Mouse (Mus musculus) cerebellum, adult 8-10 months (tissue): ENCODE measurements around the gene Vkorc1.
"Not testable (repeated sequence)": the region's sequence is repeated elsewhere in the genome, so short reads cannot be mapped to it uniquely, and the experiment has no call there.

Experiments
- DNase-seq: peaks from one replicate; pipeline ENCODE4 v3.0.0; 2022

Gene Vkorc1

GRCm38 (mm10) chr7:127895442-127895841 is at the start of gene Vkorc1, which contains the start of gene Gm21974:
Vkorc1 (minus strand) TSS chr7:127895617.
Gm21974 (minus strand) TSS chr7:127895454.
- peak; percentile 96 for DNase-seq

DNA sequence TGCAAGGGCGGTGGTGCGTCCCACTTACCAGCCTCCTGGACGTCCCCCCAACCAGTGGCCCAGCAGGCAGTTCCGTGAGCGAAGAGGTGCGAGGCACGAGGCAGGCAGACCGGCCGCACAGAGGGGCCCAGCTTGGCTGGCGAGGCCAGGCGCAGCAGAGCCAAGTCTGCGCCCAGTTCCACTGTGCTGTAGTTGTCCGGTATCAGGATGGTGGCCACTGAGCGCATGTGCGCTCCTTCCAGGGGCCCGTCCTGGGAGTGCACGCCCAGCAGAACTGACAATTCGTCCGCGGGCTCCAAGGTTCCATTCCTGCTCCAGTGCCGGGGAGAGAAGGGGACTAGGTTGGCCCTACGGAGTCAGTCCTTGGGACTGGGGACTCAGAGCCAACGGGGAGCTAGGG is 49.2 kb upstream of the Vkorc1 start:
- DNase-seq = no peak

DNA sequence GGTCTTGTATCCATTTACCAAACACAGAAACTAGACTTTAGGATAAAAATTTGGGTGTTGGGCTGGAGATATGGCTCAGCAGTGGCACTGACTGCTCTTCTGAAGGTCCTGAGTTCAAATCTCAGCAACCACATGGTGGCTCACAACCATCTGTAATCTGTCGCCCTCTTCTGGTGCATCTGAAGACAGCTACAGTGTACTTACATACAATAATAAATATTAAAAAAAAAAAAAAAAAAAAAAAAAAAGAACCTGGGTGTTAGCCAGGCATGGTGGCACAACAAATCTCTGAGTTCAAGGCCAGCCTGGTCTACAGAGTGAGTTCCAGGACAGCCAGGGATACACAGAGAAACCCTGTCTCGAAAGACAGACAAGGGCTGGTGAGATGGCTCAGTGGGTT is 46.7 kb upstream of the Vkorc1 start:
- DNase-seq = not testable (repeated sequence)

DNA sequence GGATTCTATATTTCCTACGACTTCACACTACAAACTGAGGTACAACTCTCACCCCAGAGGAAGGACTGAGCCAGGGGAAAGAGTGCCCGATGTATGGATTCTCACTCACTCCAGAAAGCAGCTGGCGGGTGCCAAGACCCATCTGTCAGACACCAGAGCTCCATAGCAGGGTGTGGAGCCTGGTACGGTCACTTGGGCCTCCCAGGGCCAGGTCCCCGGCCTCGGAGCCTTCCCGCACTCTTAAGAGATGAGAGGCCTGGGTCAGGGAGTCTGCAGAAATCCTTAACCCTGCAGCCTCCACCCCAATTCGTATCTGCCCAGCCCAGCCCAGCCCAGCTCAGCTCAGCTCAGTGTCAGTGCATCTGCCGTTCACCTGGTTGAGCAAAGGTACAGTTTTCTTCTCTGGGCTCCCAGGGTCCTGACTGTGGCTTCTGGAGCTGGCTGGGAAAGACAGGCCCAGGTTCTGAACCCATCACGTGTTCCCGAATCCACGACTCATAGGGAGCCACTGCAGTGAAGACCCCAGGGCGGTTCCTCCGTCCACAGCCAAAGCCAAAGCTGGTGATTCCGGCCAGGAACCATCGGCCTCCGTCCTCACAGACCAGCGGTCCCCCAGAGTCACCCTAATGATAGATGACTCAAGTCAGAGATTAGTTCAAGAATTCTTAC is 40.9 kb upstream of the Vkorc1 start:
- DNase-seq = no peak

DNA sequence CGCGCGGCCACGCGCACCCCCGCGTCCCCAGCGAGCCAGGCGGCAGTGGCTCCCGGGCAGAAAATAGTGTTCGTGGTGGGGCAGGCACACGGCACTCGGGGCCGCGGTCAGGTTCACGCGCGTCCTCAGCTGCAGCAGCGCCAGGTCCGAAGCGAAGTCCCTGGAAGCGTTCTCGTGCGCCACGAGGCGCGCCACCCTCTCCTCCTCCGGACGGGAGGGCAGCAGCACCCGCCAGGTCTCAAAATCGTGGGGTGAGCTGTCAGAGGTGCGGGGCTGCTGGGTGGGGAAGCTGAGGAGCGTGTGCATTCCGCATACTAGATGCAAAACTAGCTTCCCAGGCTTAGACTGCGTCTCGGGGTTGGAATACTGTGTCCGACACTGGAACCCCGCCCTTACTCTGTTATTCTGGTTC is 40.3 kb upstream of the Vkorc1 start:
- no peak for DNase-seq

DNA sequence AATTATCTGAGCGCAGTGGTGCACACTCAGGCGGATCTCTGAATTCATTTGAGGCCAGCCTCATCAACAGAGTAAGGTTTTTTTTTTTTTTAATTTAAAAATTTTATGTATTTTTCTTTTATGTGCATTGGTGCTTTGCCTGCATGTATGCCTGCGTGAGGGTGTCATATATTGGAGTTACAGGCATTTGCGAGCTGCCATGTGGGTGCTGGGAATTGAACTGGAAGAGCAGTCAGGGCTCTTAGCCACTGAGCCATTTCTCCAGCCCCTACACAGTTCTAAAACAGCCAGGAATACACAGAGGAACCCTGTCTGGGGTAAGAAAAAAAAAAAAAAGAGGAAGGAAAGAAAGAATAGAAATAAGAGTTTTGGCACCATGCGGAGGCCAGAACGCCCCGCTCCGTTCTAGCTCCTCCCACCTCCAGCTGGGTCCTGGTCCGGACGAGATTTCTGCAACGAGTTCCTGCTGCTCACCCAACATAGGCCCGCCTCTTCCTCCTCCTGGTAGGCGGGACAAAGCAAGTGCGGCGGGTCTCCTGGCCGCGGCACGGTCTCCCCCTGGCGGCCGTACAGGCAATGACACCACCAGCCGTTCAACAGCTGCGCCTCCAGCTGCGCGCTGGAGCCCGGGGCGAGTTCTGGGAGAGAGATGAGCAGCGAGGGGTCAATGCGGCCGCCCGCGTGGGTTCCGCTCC is 39.8 kb upstream of the Vkorc1 start:
- DNase-seq = peak; percentile 94

DNA sequence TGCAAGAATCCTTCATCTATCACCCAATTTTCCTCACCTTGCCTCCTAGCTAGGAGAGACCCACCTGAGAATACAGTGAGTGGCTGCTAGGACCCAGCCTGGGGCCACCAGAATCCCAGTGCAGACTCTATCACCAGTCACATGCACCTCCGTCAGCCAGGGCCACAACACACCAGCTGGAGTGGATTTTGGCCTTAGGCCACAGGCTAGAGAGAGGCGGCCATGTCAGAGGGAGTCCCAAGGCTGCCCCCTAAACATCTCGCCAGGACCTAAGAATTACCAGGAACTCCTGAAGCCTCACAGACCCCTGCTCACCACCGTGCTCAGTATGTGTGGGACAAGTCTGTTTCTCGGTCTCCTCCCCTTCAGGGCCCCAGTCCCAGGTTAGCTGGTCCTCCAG is 38.7 kb upstream of the Vkorc1 start:
- no peak for DNase-seq

DNA sequence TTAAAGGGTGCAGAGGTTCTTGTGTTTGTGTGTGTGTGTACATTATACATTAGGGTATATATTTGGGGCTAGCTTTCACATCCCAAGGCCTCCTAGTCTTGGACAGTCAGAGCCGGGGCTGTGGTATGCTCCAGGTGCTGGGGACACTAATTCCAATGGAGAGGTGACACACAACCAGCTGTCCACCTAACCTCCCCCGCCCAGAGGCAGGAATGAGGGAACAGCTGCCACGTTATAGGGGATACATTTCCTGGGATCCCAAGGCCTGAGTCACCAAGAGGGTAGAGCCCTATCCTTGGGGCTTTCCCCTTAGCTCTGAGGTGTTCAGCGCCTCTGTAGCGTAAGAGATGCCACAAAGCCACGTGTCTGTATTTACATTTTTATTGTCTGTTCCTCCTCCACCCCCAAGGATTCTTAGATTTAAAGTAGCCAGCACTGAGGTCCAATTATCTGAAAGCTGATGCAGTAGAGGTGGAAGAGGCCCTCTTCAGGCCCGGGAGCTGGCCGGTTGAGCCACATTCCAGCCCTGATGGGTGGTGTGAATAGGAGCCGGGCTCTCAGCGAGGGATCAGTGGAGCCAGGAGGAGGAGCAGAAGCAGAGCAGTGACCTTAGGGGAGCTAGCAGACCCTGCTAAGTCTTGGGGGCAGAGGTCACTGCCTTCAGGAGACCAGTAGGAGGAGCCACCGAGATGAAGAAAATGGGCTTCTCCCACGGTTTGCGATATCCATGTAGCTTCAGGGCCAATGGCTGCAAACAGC is 37.0 kb upstream of the Vkorc1 start:
- DNase-seq = no peak

- DNase-seq = no peak
These were observed 36.1 kb upstream of the Vkorc1 start for GRCm38 (mm10) chr7:127931351-127932135.

DNA sequence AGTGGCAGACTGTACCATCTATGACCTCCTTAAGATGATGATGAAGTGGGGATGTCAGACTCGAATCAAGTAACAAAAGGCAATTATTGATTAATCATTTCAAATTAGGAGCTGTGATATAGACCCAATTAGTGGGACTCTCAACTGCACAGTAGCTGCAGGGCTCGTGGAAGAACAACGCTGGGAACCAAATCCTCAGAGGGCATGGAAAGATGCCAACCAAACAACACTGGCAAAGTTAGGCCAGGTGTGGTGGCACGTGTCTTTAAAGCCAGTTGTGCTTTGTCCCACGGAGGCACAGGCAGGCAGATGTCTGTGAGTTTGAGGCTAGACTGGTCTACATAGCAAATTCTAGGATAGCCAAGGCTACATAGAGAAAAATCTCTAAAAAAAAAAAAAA is 35.2 kb upstream of the Vkorc1 start:
- DNase-seq = no peak

GRCm38 (mm10) chr7:127929923-127930322 is 34.5 kb upstream of the Vkorc1 start, which contains the start of gene Prss8:
Prss8 (minus strand) TSS chr7:127930104.
- DNase-seq = no peak

DNA sequence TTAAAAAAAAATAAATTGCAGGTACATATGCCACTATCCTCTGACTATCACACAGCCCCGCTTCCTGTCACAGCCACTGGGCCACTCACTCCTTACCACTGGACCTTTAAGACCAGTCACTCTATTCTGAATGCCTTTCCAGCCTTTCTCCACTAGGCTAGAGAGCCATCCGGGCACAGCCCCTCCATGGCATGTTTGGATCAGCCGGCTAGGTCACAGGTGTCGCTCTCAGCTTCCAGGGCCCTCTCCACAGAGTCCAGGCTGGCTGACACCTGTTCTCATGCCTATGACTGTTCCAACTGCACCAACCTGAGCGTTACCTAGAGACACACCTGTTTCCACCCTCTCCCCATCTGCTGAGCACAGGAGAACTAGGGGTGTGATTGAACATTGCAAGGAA is 33.2 kb upstream of the Vkorc1 start:
- no peak for DNase-seq

DNA sequence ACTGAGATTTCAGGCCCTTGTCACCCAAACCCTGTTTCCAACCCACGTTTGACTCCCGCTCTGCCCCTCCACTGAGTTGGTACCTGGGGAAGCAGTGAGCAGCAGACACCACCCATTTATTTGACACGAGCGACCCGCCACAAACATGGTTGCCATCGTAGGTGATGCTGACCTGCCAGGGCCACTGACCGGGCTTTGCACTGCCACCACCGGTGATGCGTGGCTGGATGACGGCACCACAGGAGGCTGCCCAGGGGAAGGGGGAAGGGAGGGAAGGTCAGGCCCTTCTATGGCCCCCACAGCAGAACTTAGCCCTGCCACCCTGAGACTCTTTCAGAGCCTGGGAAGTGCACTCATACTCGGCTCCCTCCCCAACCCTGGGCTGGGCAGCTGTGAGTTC is 32.3 kb upstream of the Vkorc1 start:
- no peak for DNase-seq

GRCm38 (mm10) chr7:127926846-127927245 is 31.4 kb upstream of the Vkorc1 start:
- no peak for DNase-seq

DNA sequence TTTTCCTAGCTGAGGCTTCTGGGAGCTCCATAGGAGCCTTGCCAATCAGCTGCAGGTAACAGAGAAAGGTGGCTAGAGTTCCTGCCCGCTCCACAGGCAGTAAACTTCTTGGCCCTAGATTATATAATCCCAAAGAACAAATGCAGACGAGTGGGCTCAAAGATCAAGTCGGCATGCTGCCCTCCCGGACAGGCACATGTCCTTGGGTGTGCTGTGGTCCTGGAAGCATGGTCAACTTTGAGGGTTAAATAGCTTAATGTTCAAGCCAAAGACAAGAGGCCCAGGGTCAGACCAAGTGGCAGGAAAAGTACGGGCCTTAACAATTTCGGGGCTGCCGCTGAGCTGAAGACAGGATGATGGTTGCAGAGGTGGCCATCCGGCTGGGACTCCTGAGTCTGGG is 30.6 kb upstream of the Vkorc1 start:
- DNase-seq = no peak

DNA sequence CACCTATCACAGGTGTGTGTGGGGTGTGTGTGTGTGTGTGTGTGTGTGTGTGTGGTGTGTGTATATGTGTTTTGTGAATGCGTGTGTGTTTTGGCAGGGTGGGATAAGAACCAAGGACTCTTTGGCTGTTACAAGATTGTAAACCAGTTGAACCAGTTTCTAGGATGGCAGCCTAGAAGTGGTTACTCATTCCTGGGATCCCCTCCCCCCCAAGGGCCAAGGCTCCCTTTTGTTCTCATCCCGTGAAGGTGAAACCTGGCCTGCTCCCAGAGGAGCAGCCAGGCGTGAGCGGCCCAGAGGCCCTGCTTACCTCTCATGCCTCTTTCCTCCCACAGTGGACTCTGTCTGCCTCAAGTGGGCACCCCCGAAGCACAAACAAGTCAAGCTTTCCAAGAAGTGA is 29.8 kb upstream of the Vkorc1 start:
- no peak for DNase-seq

DNA sequence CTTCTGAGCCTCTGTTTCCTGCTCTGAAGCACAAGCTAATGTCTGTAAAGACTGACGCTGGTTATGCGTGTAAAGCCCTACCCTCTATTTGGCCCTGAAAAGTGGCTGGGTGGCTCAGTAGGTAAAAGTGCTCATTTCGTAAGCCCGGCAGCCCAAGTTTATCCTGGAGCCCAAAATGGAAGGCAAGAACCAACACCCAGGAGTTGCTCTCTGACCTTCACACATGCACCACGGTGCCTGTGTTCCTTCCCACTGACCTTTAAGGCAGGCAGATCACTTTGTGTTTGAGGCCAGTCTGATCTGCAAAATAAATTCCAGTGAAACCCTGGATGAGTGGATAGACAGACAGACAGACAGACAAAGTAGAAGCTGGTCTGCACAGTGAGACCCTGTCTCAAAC is 28.3 kb upstream of the Vkorc1 start:
- DNase-seq = no peak

- no peak for DNase-seq
These were observed 27.2 kb upstream of the Vkorc1 start for GRCm38 (mm10) chr7:127922451-127923275.

DNA sequence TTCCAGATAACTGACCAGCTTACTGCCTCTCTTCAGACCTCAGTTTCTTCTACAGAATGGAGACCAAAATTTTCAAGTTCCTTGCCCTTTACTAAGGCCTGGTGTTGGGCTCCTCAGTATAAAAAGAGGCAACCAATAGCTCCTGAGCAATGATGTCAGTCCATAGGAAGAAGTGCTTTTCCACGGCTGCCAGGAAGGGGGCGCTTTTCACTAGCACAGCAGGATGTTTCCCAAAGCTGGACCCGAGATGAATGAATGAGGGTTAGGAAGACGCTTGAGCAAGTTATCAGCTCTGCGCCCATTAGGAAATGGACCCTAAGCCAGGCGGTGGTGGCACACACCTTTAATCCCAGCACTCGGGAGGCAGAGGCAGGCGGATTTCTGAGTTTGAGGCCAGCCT is 26.1 kb upstream of the Vkorc1 start:
- no peak for DNase-seq

DNA sequence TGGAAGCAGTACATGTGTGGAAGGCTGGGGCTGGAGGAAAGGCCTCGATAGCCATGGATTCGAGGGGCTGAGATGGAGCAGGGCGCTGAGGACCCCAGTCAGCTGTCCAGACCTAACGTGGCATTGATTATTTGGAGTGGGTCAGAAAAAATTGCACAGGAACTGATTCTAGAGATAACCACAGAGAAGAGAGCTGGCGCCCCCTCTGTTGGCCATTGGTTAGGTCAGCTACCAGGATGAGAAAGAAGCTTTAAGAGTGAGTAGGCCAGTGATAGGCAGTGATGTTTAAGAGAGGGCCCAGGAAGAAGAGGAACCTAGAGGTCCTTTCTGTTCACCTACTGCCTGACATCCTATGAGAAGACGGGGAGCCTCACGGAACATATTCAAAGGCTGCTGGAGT is 23.9 kb upstream of the Vkorc1 start:
- no peak for DNase-seq

GRCm38 (mm10) chr7:127918203-127918602 is 22.8 kb upstream of the Vkorc1 start:
- no peak for DNase-seq

GRCm38 (mm10) chr7:127915293-127915692 is 19.9 kb upstream of the Vkorc1 start:
- DNase-seq = no peak
